Mouse (Mus musculus): ENCODE measurements at regions not wholly inside any gene's neighbourhood (a gene's known extent, or its start where the extent isn't known, plus 50 kb on each side); places are given as distances from the start of the nearest gene placed in this dataset.

GRCm38 (mm10) chrX:12373670-12374069 lies 213.5 kb upstream of the Bcor start:
- no peak for ATAC-seq

- no peak for ATAC-seq
These were observed 211.8 kb upstream of the Atp6ap2 start for GRCm38 (mm10) chrX:12375796-12376195.

- no peak for ATAC-seq
These were observed 211.2 kb upstream of the Atp6ap2 start for GRCm38 (mm10) chrX:12376238-12376980.

- no peak for ATAC-seq
These were observed 210.2 kb upstream of the Atp6ap2 start for GRCm38 (mm10) chrX:12377441-12377840.

- no peak for ATAC-seq
These were observed 195.3 kb upstream of the Atp6ap2 start for GRCm38 (mm10) chrX:12392145-12392825.

GRCm38 (mm10) chrX:12409319-12409718 lies 178.3 kb upstream of the Atp6ap2 start:
- ATAC-seq = no peak

- ATAC-seq = no peak
These were observed 162.0 kb upstream of the Atp6ap2 start for GRCm38 (mm10) chrX:12425566-12425965.

GRCm38 (mm10) chrX:12426664-12427063 lies 160.9 kb upstream of the Atp6ap2 start:
- ATAC-seq = no peak

GRCm38 (mm10) chrX:12432289-12432688 lies 155.3 kb upstream of the Atp6ap2 start:
- no peak for ATAC-seq

GRCm38 (mm10) chrX:12435656-12436055 lies 151.9 kb upstream of the Atp6ap2 start:
- no peak for ATAC-seq

- ATAC-seq = no peak
These were observed 151.5 kb upstream of the Atp6ap2 start for GRCm38 (mm10) chrX:12436106-12436505.

GRCm38 (mm10) chrX:12439447-12439846 lies 148.2 kb upstream of the Atp6ap2 start:
- ATAC-seq = no peak

GRCm38 (mm10) chrX:12443794-12444193 lies 143.8 kb upstream of the Atp6ap2 start:
- ATAC-seq = no peak

GRCm38 (mm10) chrX:12445093-12445492 lies 142.5 kb upstream of the Atp6ap2 start:
- ATAC-seq = no peak

- ATAC-seq = no peak
These were observed 139.6 kb upstream of the Atp6ap2 start for GRCm38 (mm10) chrX:12447962-12448361.

GRCm38 (mm10) chrX:12449688-12450087 lies 137.9 kb upstream of the Atp6ap2 start:
- ATAC-seq = no peak

GRCm38 (mm10) chrX:12452979-12453769 lies 134.4 kb upstream of the Atp6ap2 start:
- ATAC-seq = no peak

- ATAC-seq = no peak
These were observed 125.9 kb upstream of the Atp6ap2 start for GRCm38 (mm10) chrX:12461657-12462056.

- ATAC-seq = no peak
These were observed 124.5 kb upstream of the Atp6ap2 start for GRCm38 (mm10) chrX:12462936-12463647.

- no peak for ATAC-seq
These were observed 121.3 kb upstream of the Atp6ap2 start for GRCm38 (mm10) chrX:12466312-12466711.

- ATAC-seq = no peak
These were observed 120.7 kb upstream of the Atp6ap2 start for GRCm38 (mm10) chrX:12466897-12467296.

- ATAC-seq = no peak
These were observed 119.9 kb upstream of the Atp6ap2 start for GRCm38 (mm10) chrX:12467528-12468179.
